Mouse (Mus musculus) CH12.LX (cell line): Measurements from ENCODE around the gene Abcd3. TPM values are rescaled to one million over a fixed set of nuclear protein-coding genes. Genes with fewer than 3 reads are reported as not detected.

Experiments
- DNase-seq: peaks from one replicate; pipeline ENCODE4 v3.0.0-alpha.2; 2013; ENCODE audit errors: extremely low read depth
- H3K27ac ChIP-seq: 2 replicates; pipeline ENCODE4 v1.5.1; 2012; ENCODE audit warnings: low read depth, mild to moderate bottlenecking, control low read depth, moderate library complexity; ENCODE audit not compliant: insufficient read depth
- H3K27me3 ChIP-seq: replicated peaks from 2 replicates; pipeline ENCODE3; 2012; ENCODE audit warnings: inconsistent platforms
- H3K36me3 ChIP-seq, 2 experiments: replicated peaks in 1 of 2; 2 replicates each; pipeline versions ENCODE3 to v1.6.1; 2012; ENCODE audit warnings: inconsistent platforms in 1 of 2, low read length in 1 of 2, mild to moderate bottlenecking in 1 of 2, mixed read lengths in 1 of 2, moderate library complexity in 1 of 2; ENCODE audit not compliant: control insufficient read depth in 1 of 2, insufficient read depth in 1 of 2
- H3K4me1 ChIP-seq, 2 experiments: 2 replicates each; pipeline ENCODE4 v1.6.1; 2012; ENCODE audit warnings: inconsistent platforms in 1 of 2, moderate library complexity in 1 of 2; ENCODE audit not compliant: insufficient read depth in 2 of 2, control insufficient read depth in 1 of 2
- H3K4me2 ChIP-seq: 2 replicates; pipeline ENCODE4 v1.6.1; 2012; ENCODE audit warnings: low read depth, mild to moderate bottlenecking, control low read depth; ENCODE audit not compliant: poor library complexity, insufficient read depth, severe bottlenecking
- H3K4me3 ChIP-seq, 3 experiments: fragments of 150-350 bp in 1 of 3; sonication (generic) in 1 of 3; replicated peaks in 1 of 3; 2 replicates each; pipeline versions ENCODE3 to v1.5.1; 2011 to 2012; ENCODE audit warnings: low read depth in 2 of 3, low read length in 2 of 3, mild to moderate bottlenecking in 2 of 3, moderate library complexity in 2 of 3, control low read depth in 1 of 3, improper control_type of control experiment in 1 of 3, inconsistent platforms in 1 of 3, mixed read lengths in 1 of 3; ENCODE audit not compliant: poor library complexity in 1 of 3
- H3K79me2 ChIP-seq: replicated peaks from 2 replicates; pipeline ENCODE4 v1.6.1; 2012; ENCODE audit warnings: mild to moderate bottlenecking, moderate library complexity; ENCODE audit not compliant: control insufficient read depth, poor library complexity, insufficient read depth, severe bottlenecking; ENCODE audit errors: extremely low read depth
- H3K9ac ChIP-seq: 2 replicates; pipeline ENCODE4 v1.6.1; 2012; ENCODE audit warnings: low read depth, mild to moderate bottlenecking, control low read depth, moderate library complexity; ENCODE audit not compliant: insufficient read depth
- H3K9me3 ChIP-seq: replicated peaks from 2 replicates; pipeline ENCODE3; 2012; ENCODE audit warnings: low read length, inconsistent platforms, mixed read lengths
- CHD1 ChIP-seq: IDR thresholded peaks from 2 replicates; pipeline ENCODE4 v1.6.1; 2012; ENCODE audit warnings: low read depth, low read length, improper control_type of control experiment, inconsistent platforms
- E2F4 ChIP-seq: IDR thresholded peaks from 2 replicates; pipeline ENCODE4 v1.6.1; 2011; ENCODE audit warnings: low read depth, low read length, improper control_type of control experiment; ENCODE audit not compliant: insufficient replicate concordance
- EP300 ChIP-seq: IDR thresholded peaks from 2 replicates; pipeline ENCODE4 v1.6.1; 2011; ENCODE audit warnings: low read length, improper control_type of control experiment
- ETS1 ChIP-seq: conservative IDR thresholded peaks from 2 replicates; pipeline ENCODE4 v1.6.1; 2012; ENCODE audit warnings: low read depth, mild to moderate bottlenecking, inconsistent platforms, low read length, improper control_type of control experiment, moderate library complexity
- HCFC1 ChIP-seq: IDR thresholded peaks from 2 replicates; pipeline ENCODE4 v1.6.1; 2012; ENCODE audit warnings: low read depth, mild to moderate bottlenecking, inconsistent platforms, low read length, improper control_type of control experiment
- JUN ChIP-seq: IDR thresholded peaks from 2 replicates; pipeline ENCODE4 v1.6.1; 2011; ENCODE audit warnings: low read depth, mild to moderate bottlenecking, low read length, improper control_type of control experiment, moderate library complexity; ENCODE audit not compliant: insufficient read depth
- JUND ChIP-seq: conservative IDR thresholded peaks from 2 replicates; pipeline ENCODE4 v1.6.1; 2011; ENCODE audit warnings: low read depth, low read length, improper control_type of control experiment
- MAFK ChIP-seq: IDR thresholded peaks from 2 replicates; pipeline ENCODE4 v1.6.1; 2011; ENCODE audit warnings: low read length, improper control_type of control experiment; ENCODE audit not compliant: insufficient replicate concordance
- MAZ ChIP-seq: IDR thresholded peaks from 2 replicates; pipeline ENCODE4 v1.6.1; 2012; ENCODE audit warnings: low read depth, mild to moderate bottlenecking, inconsistent platforms, low read length, improper control_type of control experiment, moderate library complexity
- MEF2A ChIP-seq: IDR thresholded peaks from 2 replicates; pipeline ENCODE4 v1.6.1; 2014; ENCODE audit warnings: low read depth, mild to moderate bottlenecking, inconsistent platforms, low read length, improper control_type of control experiment, borderline replicate concordance
- NRF1 ChIP-seq: IDR thresholded peaks from 2 replicates; pipeline ENCODE4 v1.6.1; 2014; ENCODE audit warnings: low read depth, mild to moderate bottlenecking, inconsistent platforms, low read length, improper control_type of control experiment, moderate library complexity
- POLR2AphosphoS2 ChIP-seq: IDR thresholded peaks from 2 replicates; pipeline ENCODE4 v1.6.1; 2011; ENCODE audit warnings: low read depth, low read length, improper control_type of control experiment
- SMC3 ChIP-seq: IDR thresholded peaks from 2 replicates; pipeline ENCODE4 v1.6.1; 2011; ENCODE audit warnings: low read depth, low read length, improper control_type of control experiment
- TCF12 ChIP-seq: IDR thresholded peaks from 2 replicates; pipeline ENCODE4 v1.6.1; 2014; ENCODE audit warnings: low read depth, mild to moderate bottlenecking, inconsistent platforms, low read length, improper control_type of control experiment
- USF1 ChIP-seq: IDR thresholded peaks from 2 replicates; pipeline ENCODE4 v1.6.1; 2014; ENCODE audit warnings: low read depth, mild to moderate bottlenecking, inconsistent platforms, low read length, improper control_type of control experiment
- USF2 ChIP-seq: conservative IDR thresholded peaks from 2 replicates; pipeline ENCODE4 v1.6.1; 2011; ENCODE audit warnings: low read depth, low read length, improper control_type of control experiment
- ZC3H11A ChIP-seq: IDR thresholded peaks from 2 replicates; pipeline ENCODE4 v1.6.1; 2012; ENCODE audit warnings: low read depth, mild to moderate bottlenecking, inconsistent platforms, low read length, improper control_type of control experiment
- dilution Hi-C: fragments of 300-500 bp; cut with MboI; formaldehyde crosslinking; loops from 2 replicates; pipeline ENCODE4 v1.14.3; 2020; ENCODE audit warnings: low sequenced_read_pairs; ENCODE audit not compliant: extremely low pct_unique_long_range_greater_than_20kb, extremely low pct_ligation_motif_present
- in situ Hi-C: fragments of 300-500 bp; cut with MboI; formaldehyde crosslinking; loops from 3 replicates; pipeline ENCODE4 v1.14.3; 2019; ENCODE audit warnings: low sequenced_read_pairs, low pct_ligation_motif_present, low pct_unique_long_range_greater_than_20kb, mixed read lengths
- polyA plus RNA-seq: library from polyadenylated mRNA; unstranded; fragments of >175 nt; gene quantifications from 2 replicates; pipeline ENCODE4 v1.2.1, GENCODE M21; 2012; ENCODE audit warnings: low read depth; ENCODE audit not compliant: insufficient read length
- total RNA-seq, 2 experiments: library from RNA; depleted of rRNA; stranded (reverse); fragments of 300-350 nt in 1 of 2; fragments of >200 nt in 1 of 2; gene quantifications; 2 replicates each; pipeline ENCODE4 v1.2.3; 2012 to 2014

Abcd3 gene
- total and polyA plus RNA-seq, 3 experiments: 53.5 to 65.9 (median 53.8) TPM

- H3K4me1 ChIP-seq: no peaks in the 10 kb centered on the region
- in situ Hi-C loops: loop anchor here (25.0 kb wide), 1 partner anchor 399 kb away; no protein-coding TSS in a partner anchor
Observed at GRCm38 (mm10) chr3:121710894-121711531, 104.1 kb downstream of the Abcd3 start.

More at GRCm38 (mm10) chr3:121710894-121711531, 104.1 kb downstream of the Abcd3 start:
- no peaks in the 10 kb centered on the region for H3K79me2 ChIP-seq
- DNase-seq: no peak
- no peak overlapping the region for H3K4me3 ChIP-seq
- H3K36me3 ChIP-seq: no peaks in the 10 kb centered on the region
- H3K27me3 ChIP-seq: no peaks in the 10 kb centered on the region
- dilution Hi-C loops: no loop called here
- no peak overlapping the region for H3K4me2 ChIP-seq
- TF ChIP-seq SMC3 (no peak), USF1 (no peak), USF2 (no peak), E2F4 (no peak), MEF2A (no peak), JUN (no peak), EP300 (no peak), POLR2AphosphoS2 (no peak), HCFC1 (no peak), MAFK (no peak), JUND (no peak), MAZ (no peak), ETS1 (no peak), CHD1 (no peak), NRF1 (no peak), ZC3H11A (no peak), TCF12 (no peak)
- TF ChIP-seq, all 38 proteins: peak for 0
- Histone ChIP-seq H3K9me3 (no peaks in the 10 kb centered on the region), H3K27ac (no peak overlapping the region), H3K9ac (no peak overlapping the region)

Other genes with a start within 250 kb of the Abcd3 start
- not detected in 2 replicates for gene 4930432M17Rik, start 144.5 kb downstream of the Abcd3 start, total RNA-seq (2012; rRNA removed)
- gene 4930432M17Rik, start 144.5 kb downstream of the Abcd3 start, total RNA-seq (2014; rRNA removed): not detected in 2 replicates
- not detected in 2 replicates for gene 4930432M17Rik, start 144.5 kb downstream of the Abcd3 start, polyA plus RNA-seq
- gene F3, start 91.8 kb downstream of the Abcd3 start, total RNA-seq (2012; rRNA removed): 0.34 and 0.55 TPM in 2 replicates
- 0.46 and 0.86 TPM in 2 replicates for gene F3, start 91.8 kb downstream of the Abcd3 start, total RNA-seq (2014; rRNA removed)
- gene F3, start 91.8 kb downstream of the Abcd3 start, polyA plus RNA-seq: 0.73 and 0.86 TPM in 2 replicates
- gene Arhgap29, start 137.2 kb upstream of the Abcd3 start, total RNA-seq (2012; rRNA removed): 24.1 and 37.0 TPM in 2 replicates
- gene Arhgap29, start 137.2 kb upstream of the Abcd3 start, total RNA-seq (2014; rRNA removed): 45.8 and 53.7 TPM in 2 replicates
- gene Arhgap29, start 137.2 kb upstream of the Abcd3 start, polyA plus RNA-seq: 17.8 and 19.7 TPM in 2 replicates
- 0.34 and 0.55 TPM in 2 replicates for gene Abca4, start 229.1 kb upstream of the Abcd3 start, total RNA-seq (2012; rRNA removed)
- gene Abca4, start 229.1 kb upstream of the Abcd3 start, total RNA-seq (2014; rRNA removed): 0.46 and 0.82 TPM in 2 replicates
- gene Abca4, start 229.1 kb upstream of the Abcd3 start, polyA plus RNA-seq: 0.57 and 0.78 TPM in 2 replicates